Mouse (Mus musculus) ES-Bruce4 (cell line): Measurements from ENCODE around the gene Ifitm1.

Source experiments
- CTCF ChIP-seq: IDR thresholded peaks from one replicate; pipeline ENCODE4 v1.8.1; 2011; ENCODE audit warnings: low read depth, low read length
- POLR2A ChIP-seq: IDR thresholded peaks from one replicate; pipeline ENCODE4 v1.8.1; 2011; ENCODE audit warnings: low read length; ENCODE audit not compliant: insufficient read depth

GRCm38 (mm10) chr7:140960026-140960425, 7.0 kb upstream of the Ifitm1 start:
- TF ChIP-seq CTCF (no peak), POLR2A (no peak)
